Comparison of ENCODE assay signal across 23 mouse cellular contexts in the genomic region with DNA sequence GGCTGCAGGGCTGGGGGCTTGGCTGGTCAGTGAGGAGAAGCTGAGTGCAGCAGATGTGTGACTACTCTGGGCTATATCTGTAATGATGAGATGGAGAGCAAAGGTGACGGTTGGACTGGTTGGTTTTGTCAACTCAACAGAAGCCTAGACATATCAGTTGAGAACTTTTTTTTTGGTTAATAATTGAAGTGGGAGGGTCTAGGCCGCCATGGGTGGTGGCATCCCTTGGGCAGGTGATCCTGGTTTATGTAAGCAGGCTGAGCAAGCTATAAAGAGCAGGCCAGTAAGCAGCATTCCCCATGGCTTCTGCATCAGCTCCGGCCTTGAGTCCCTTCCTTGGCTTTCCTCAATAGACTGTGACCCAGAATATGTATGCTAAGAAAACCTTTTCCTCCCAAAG. TPM values are rescaled to one million over a fixed set of nuclear protein-coding genes. Genes with fewer than 3 reads are reported as not detected.
DNase-seq lines count a peak whose midpoint lies in the region; ATAC-seq and TF ChIP-seq lines count a peak whose summit lies in the region.
"Had no signal": no experiment of that assay in that cellular context is flagged by ENCODE, and none has a peak within 500 bp of the region (broad histone marks: within the 10 kb centered on the region; RNA-seq: fewer than 3 reads in every experiment).

No protein-coding gene starts in this region.

- TF ChIP-seq EP300 in stomach, postnatal 0 days (optimal IDR thresholded peaks at IDR 0.05), result no peak

- no peak overlapping the region for H3K9ac ChIP-seq in kidney, embryonic 14.5 days (ENCODE audit: low read depth, low read length)
- H3K9ac ChIP-seq in intestine, embryonic 15.5 days, result no peak overlapping the region
- H3K9ac ChIP-seq in stomach, postnatal 0 days (ENCODE audit: low read length), result no peak overlapping the region
- H3K9ac ChIP-seq: embryonic facial prominence, embryonic 13.5 days; hindbrain, embryonic 15.5 days; limb, embryonic 13.5 days; liver, embryonic 14.5 days; lung, embryonic 14.5 days had no signal

- no peak for ATAC-seq in kidney, embryonic 14.5 days (ENCODE audit: low FRiP score, low TSS enrichment)
- ATAC-seq in intestine, embryonic 15.5 days, result 0 out of 2 replicates have a peak, but pooled peaks have one; percentile 34
- peak; percentile 53 for ATAC-seq in stomach, postnatal 0 days (ENCODE audit: low FRiP score, low TSS enrichment)
- ATAC-seq: forebrain, embryonic 16.5 days; inflammation-experienced regulatory T-cells, adult 6 months; Patski had no signal

- no peaks in the 10 kb centered on the region for H3K4me1 ChIP-seq in kidney, embryonic 14.5 days (ENCODE audit: control insufficient read depth, insufficient read depth, low read length)
- no peaks in the 10 kb centered on the region for H3K4me1 ChIP-seq in intestine, embryonic 15.5 days (replicated peaks)
- H3K4me1 ChIP-seq in stomach, postnatal 0 days (replicated peaks; ENCODE audit: control insufficient read depth, insufficient read depth), result no peaks in the 10 kb centered on the region
- peaks cover 2% of the 10 kb centered on the region; the same call in 1 of the 2 replicates for H3K4me1 ChIP-seq in cerebellum, adult 2 months (ENCODE audit: control insufficient read depth, insufficient read depth, low read length)
- H3K4me1 ChIP-seq: embryonic facial prominence, embryonic 13.5 days; hindbrain, embryonic 10.5 days; hindbrain, embryonic 15.5 days had no signal

- peaks cover 45% of the 10 kb centered on the region for H3K36me3 ChIP-seq in kidney, embryonic 14.5 days (ENCODE audit: control insufficient read depth, insufficient read depth, low read length)
- H3K36me3 ChIP-seq in intestine, embryonic 15.5 days, result no peaks in the 10 kb centered on the region; the same call in 1 of the 2 replicates
- H3K36me3 ChIP-seq in stomach, postnatal 0 days (ENCODE audit: control insufficient read depth, insufficient read depth, low read length), result peaks cover 22% of the 10 kb centered on the region

- 87% methylated on average over 3 of the region's 3 CpGs for WGBS in kidney, embryonic 14.5 days
- WGBS in intestine, embryonic 15.5 days, result 77% methylated on average over 3 of the region's 3 CpGs
- WGBS in stomach, postnatal 0 days, result 85% methylated on average over 3 of the region's 3 CpGs
- WGBS in cerebellum, adult 2 months, result 93% methylated on average over 3 of the region's 3 CpGs

- TF ChIP-seq CTCF in stomach, postnatal 0 days (IDR thresholded peaks at IDR 0.05; ENCODE audit: low read depth), result no peak
- TF ChIP-seq CTCF in cerebellum, adult 2 months (IDR thresholded peaks at IDR 0.05; ENCODE audit: borderline replicate concordance, insufficient read depth, low read depth, low read length), result no peak

- H3K9me3 ChIP-seq in kidney, embryonic 14.5 days (ENCODE audit: control insufficient read depth, low read length), result no peaks in the 10 kb centered on the region
- no peaks in the 10 kb centered on the region for H3K9me3 ChIP-seq in intestine, embryonic 15.5 days
- no peaks in the 10 kb centered on the region for H3K9me3 ChIP-seq in stomach, postnatal 0 days (ENCODE audit: control insufficient read depth, low read length)
- H3K9me3 ChIP-seq: embryonic facial prominence, embryonic 13.5 days; hindbrain, embryonic 10.5 days; hindbrain, embryonic 15.5 days; limb, embryonic 13.5 days had no signal

- no peak overlapping the region for H3K4me2 ChIP-seq in kidney, embryonic 14.5 days (replicated peaks; ENCODE audit: low read depth, low read length)
- no peak overlapping the region for H3K4me2 ChIP-seq in intestine, embryonic 15.5 days (replicated peaks)
- no peak overlapping the region for H3K4me2 ChIP-seq in stomach, postnatal 0 days (replicated peaks; ENCODE audit: low read depth)
- H3K4me2 ChIP-seq: embryonic facial prominence, embryonic 13.5 days; hindbrain, embryonic 15.5 days; limb, embryonic 13.5 days; lung, embryonic 14.5 days had no signal

- H3K27ac ChIP-seq in kidney, embryonic 14.5 days (ENCODE audit: low read depth, low read length), result no peak overlapping the region
- H3K27ac ChIP-seq in intestine, embryonic 15.5 days, result no peak overlapping the region
- no peak overlapping the region for H3K27ac ChIP-seq in stomach, postnatal 0 days (replicated peaks)
- no peak overlapping the region for H3K27ac ChIP-seq in cerebellum, adult 2 months (ENCODE audit: insufficient read depth, low read length)
- H3K27ac ChIP-seq: embryonic facial prominence, embryonic 13.5 days; hindbrain, embryonic 10.5 days; hindbrain, embryonic 15.5 days; limb, embryonic 13.5 days; liver, embryonic 14.5 days had no signal

- no peak for TF ChIP-seq POLR2A in cerebellum, adult 2 months (IDR thresholded peaks at IDR 0.05; ENCODE audit: borderline replicate concordance, insufficient read depth, low read length)

- no peak overlapping the region for H3K4me3 ChIP-seq in kidney, embryonic 14.5 days (ENCODE audit: low read length)
- no peak overlapping the region for H3K4me3 ChIP-seq in intestine, embryonic 15.5 days (replicated peaks)
- H3K4me3 ChIP-seq in stomach, postnatal 0 days (ENCODE audit: low read depth, low read length), result no peak overlapping the region
- no peak overlapping the region for H3K4me3 ChIP-seq in cerebellum, adult 2 months (replicated peaks; ENCODE audit: insufficient read depth, low read depth, low read length)
- H3K4me3 ChIP-seq: embryonic facial prominence, embryonic 13.5 days; hindbrain, embryonic 10.5 days; hindbrain, embryonic 15.5 days; limb, embryonic 13.5 days had no signal

- peak; percentile 38 for DNase-seq in kidney, adult 18-20 months
- DNase-seq in kidney, adult 9 months, result peak; percentile 87
- no peak for DNase-seq in stomach, postnatal 0 days (ENCODE audit: low spot score)
- no peak for DNase-seq in cerebellum, adult 2 months
- DNase-seq in layer of hippocampus, adult 18-20 months (ENCODE audit: low spot score in 2 of 2), result no peak
- DNase-seq: adrenal gland, postnatal 10 days; cerebellum, adult 9-10 months; embryo, embryonic 11 days; heart, postnatal 14 days; lung, embryonic 14.5 days; lung, postnatal 14 days; midbrain, embryonic 14.5 days; thymus, postnatal 14 days had no signal

- H3K27me3 ChIP-seq in kidney, embryonic 14.5 days (ENCODE audit: control insufficient read depth, insufficient read depth, low read length), result no peaks in the 10 kb centered on the region
- H3K27me3 ChIP-seq in intestine, embryonic 15.5 days (replicated peaks), result no peaks in the 10 kb centered on the region
- H3K27me3 ChIP-seq in stomach, postnatal 0 days (ENCODE audit: control insufficient read depth, insufficient read depth, low read length), result no peaks in the 10 kb centered on the region
- no peaks in the 10 kb centered on the region for H3K27me3 ChIP-seq in cerebellum, adult 2 months (ENCODE audit: control insufficient read depth, insufficient read depth, low read length)
- H3K27me3 ChIP-seq: embryonic facial prominence, embryonic 13.5 days; hindbrain, embryonic 15.5 days; limb, embryonic 13.5 days; Patski had no signal

RNA-seq across cellular contexts. Expression of a gene that starts 39.9 kb away (rescaled TPM):
- polyA plus RNA-seq in kidney, embryonic 14.5 days (2014; fragmentation: Nextera tagmentation; extraction: Ambion mirVana), result 24.1 and 37.3 TPM in 2 replicates
- 24.9 and 28.6 TPM in 2 replicates for polyA plus RNA-seq in intestine, embryonic 15.5 days (2015; fragmentation: Nextera tagmentation; extraction: Ambion mirVana)
- 15.8 and 17.7 TPM in 2 replicates for polyA plus RNA-seq in stomach, postnatal 0 days (2015; fragmentation: Nextera tagmentation; extraction: Ambion mirVana)
- polyA plus RNA-seq in cerebellum, adult 2 months (2012; rRNA removed), result 31.9 and 34.3 TPM in 2 replicates
- 10 to 100 TPM; 54.9 to 58.2 TPM for total RNA-seq in layer of hippocampus, adult 18-20 months (2021)

RNA-seq across cellular contexts. Expression of a gene that starts 43.6 kb away (rescaled TPM):
- polyA plus RNA-seq in kidney, embryonic 14.5 days (2014; fragmentation: Nextera tagmentation; extraction: Ambion mirVana), result 22.1 and 35.0 TPM in 2 replicates
- polyA plus RNA-seq in intestine, embryonic 15.5 days (2015; fragmentation: Nextera tagmentation; extraction: Ambion mirVana), result 10.1 and 11.3 TPM in 2 replicates
- 15.9 and 16.1 TPM in 2 replicates for polyA plus RNA-seq in stomach, postnatal 0 days (2015; fragmentation: Nextera tagmentation; extraction: Ambion mirVana)
- 28.5 and 31.8 TPM in 2 replicates for polyA plus RNA-seq in cerebellum, adult 2 months (2012; rRNA removed)
- 10 to 100 TPM; 61.3 to 63.9 TPM for total RNA-seq in layer of hippocampus, adult 18-20 months (2021)

Comparison
In these comparisons a context has a peak if more than half of its experiments do, and no peak if none do; other contexts are left out.
1. DNase-seq: peak in kidney, adult 18-20 months (single experiment) and kidney, adult 9 months (single experiment); none in stomach, postnatal 0 days (single experiment), cerebellum, adult 2 months (0 of 2) and layer of hippocampus, adult 18-20 months (0 of 2).